Mouse (Mus musculus) E14TG2a.4 (cell line): Measurements from ENCODE around the gene Plppr3.

Experiments used
- H3K27me3 ChIP-seq: 2 replicates; pipeline ENCODE4 v1.6.1; 2014; ENCODE audit warnings: low read length, control low read depth; ENCODE audit not compliant: insufficient read depth
- H3K36me3 ChIP-seq: 2 replicates; pipeline ENCODE4 v1.6.1; 2014; ENCODE audit warnings: low read length, control low read depth; ENCODE audit not compliant: insufficient read depth
- H3K4me1 ChIP-seq: replicated peaks from 2 replicates; pipeline ENCODE4 v1.6.1; 2014; ENCODE audit warnings: low read depth, low read length, control low read depth
- H3K4me3 ChIP-seq: replicated peaks from 2 replicates; pipeline ENCODE4 v1.5.1; 2014; ENCODE audit warnings: mild to moderate bottlenecking, low read length
- H3K9me3 ChIP-seq: 2 replicates; pipeline ENCODE4 v1.6.1; 2014; ENCODE audit warnings: low read length, control low read depth
- CTCF ChIP-seq: conservative IDR thresholded peaks from 2 replicates; pipeline ENCODE4 v1.5.1; 2014; ENCODE audit warnings: low read length
- NANOG ChIP-seq: IDR thresholded peaks from 2 replicates; pipeline ENCODE4 v1.6.1; 2014; ENCODE audit warnings: borderline replicate concordance, low read length, mixed read lengths
- POU5F1 ChIP-seq: IDR thresholded peaks from 2 replicates; pipeline ENCODE4 v1.6.1; 2014; ENCODE audit warnings: low read length, borderline replicate concordance

Gene Plppr3

DNA sequence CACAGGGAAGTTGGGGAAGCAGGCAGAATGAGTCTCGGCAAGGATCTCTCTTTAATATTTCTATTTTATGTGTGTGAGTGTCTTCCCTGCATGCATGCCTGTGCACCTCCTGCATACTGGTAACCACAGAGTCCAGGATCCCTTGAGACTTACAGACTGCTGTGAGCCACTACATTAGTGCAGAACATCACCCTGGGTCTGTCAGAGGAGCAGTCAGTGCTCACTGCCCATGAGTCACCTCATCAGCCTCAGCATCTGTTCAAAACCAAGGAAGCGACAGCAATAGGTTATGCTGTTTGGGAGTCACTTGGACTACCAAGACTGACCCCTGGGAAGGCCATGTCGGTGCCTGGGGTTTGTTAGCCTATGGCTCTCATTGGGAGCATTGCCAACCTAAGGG lies 32.1 kb downstream of the Plppr3 start:
- H3K27me3 ChIP-seq = peaks cover 7% of the 10 kb centered on the region
- no peak overlapping the region for H3K4me3 ChIP-seq
- H3K9me3 ChIP-seq = no peaks in the 10 kb centered on the region
- no peaks in the 10 kb centered on the region for H3K36me3 ChIP-seq
- peaks cover 55% of the 10 kb centered on the region for H3K4me1 ChIP-seq
- TF ChIP-seq POU5F1 (no peak), NANOG (no peak), CTCF (no peak)

- Histone ChIP-seq H3K36me3 (no peaks in the 10 kb centered on the region), H3K4me1 (peaks cover 54% of the 10 kb centered on the region), H3K4me3 (peak overlapping the region; percentile 62), H3K27me3 (peaks cover 7% of the 10 kb centered on the region), H3K9me3 (no peaks in the 10 kb centered on the region)
- TF ChIP-seq NANOG = 0 out of 2 replicates have a peak, but pooled peaks have one; percentile 23
- no peak for TF ChIP-seq POU5F1
- TF ChIP-seq CTCF = no peak
Measured at GRCm38 (mm10) chr10:79840644-79841551, 33.5 kb downstream of the Plppr3 start.

GRCm38 (mm10) chr10:79840091-79840490 lies 34.3 kb downstream of the Plppr3 start:
- no peak for TF ChIP-seq POU5F1
- TF ChIP-seq CTCF = no peak
- no peak for TF ChIP-seq NANOG
- Histone ChIP-seq H3K4me3 (peak overlapping the region; percentile 62), H3K4me1 (peaks cover 51% of the 10 kb centered on the region)

GRCm38 (mm10) chr10:79838151-79838550 lies 36.3 kb downstream of the Plppr3 start:
- peaks cover 34% of the 10 kb centered on the region for H3K4me1 ChIP-seq
- peaks cover 7% of the 10 kb centered on the region for H3K27me3 ChIP-seq
- peaks cover 11% of the 10 kb centered on the region for H3K9me3 ChIP-seq
- H3K4me3 ChIP-seq = no peak overlapping the region
- TF ChIP-seq POU5F1 (no peak), NANOG (no peak), CTCF (no peak)
- no peaks in the 10 kb centered on the region for H3K36me3 ChIP-seq

More at GRCm38 (mm10) chr10:79840091-79840490, 34.3 kb downstream of the Plppr3 start:
- H3K27me3 ChIP-seq = peaks cover 7% of the 10 kb centered on the region
- H3K36me3 ChIP-seq = no peaks in the 10 kb centered on the region
- H3K9me3 ChIP-seq = no peaks in the 10 kb centered on the region

GRCm38 (mm10) chr10:79836918-79837317 lies 37.5 kb downstream of the Plppr3 start:
- no peak overlapping the region for H3K4me3 ChIP-seq
- TF ChIP-seq POU5F1 = no peak
- TF ChIP-seq NANOG = no peak
- TF ChIP-seq CTCF = peak; percentile 76
- no peaks in the 10 kb centered on the region for H3K36me3 ChIP-seq
- peaks cover 11% of the 10 kb centered on the region for H3K9me3 ChIP-seq
- H3K27me3 ChIP-seq = peaks cover 7% of the 10 kb centered on the region
- peaks cover 21% of the 10 kb centered on the region for H3K4me1 ChIP-seq

GRCm38 (mm10) chr10:79834769-79835398 lies 39.5 kb downstream of the Plppr3 start:
- Histone ChIP-seq H3K4me1 (peaks cover 9% of the 10 kb centered on the region), H3K9me3 (peaks cover 11% of the 10 kb centered on the region), H3K27me3 (peaks cover 12% of the 10 kb centered on the region), H3K36me3 (no peaks in the 10 kb centered on the region), H3K4me3 (no peak overlapping the region)
- TF ChIP-seq POU5F1 = no peak
- peak; percentile 88 for TF ChIP-seq CTCF

DNA sequence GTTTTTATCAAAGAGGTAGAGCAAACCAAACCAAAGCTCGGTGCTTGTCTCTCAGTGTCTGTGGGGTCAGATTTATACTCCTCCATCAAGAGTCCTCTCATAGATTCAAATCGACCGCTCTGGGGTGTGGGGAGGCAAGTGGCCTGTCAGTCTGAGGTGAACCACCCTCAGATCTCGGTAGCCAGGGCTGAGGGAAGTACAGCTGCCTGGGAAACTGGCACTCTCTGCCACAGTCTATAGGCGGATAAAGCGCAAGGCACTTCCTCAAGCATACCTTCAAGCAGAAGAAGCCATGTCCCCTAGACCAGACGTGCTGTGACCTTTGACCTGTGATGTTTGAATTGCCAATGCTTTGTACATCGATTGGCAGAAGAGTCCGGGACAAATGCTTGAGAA lies 41.6 kb downstream of the Plppr3 start:
- Histone ChIP-seq H3K9me3 (peaks cover 11% of the 10 kb centered on the region), H3K27me3 (peaks cover 7% of the 10 kb centered on the region), H3K36me3 (no peaks in the 10 kb centered on the region), H3K4me3 (no peak overlapping the region), H3K4me1 (peaks cover 12% of the 10 kb centered on the region)
- TF ChIP-seq NANOG (no peak), CTCF (no peak), POU5F1 (no peak)

DNA sequence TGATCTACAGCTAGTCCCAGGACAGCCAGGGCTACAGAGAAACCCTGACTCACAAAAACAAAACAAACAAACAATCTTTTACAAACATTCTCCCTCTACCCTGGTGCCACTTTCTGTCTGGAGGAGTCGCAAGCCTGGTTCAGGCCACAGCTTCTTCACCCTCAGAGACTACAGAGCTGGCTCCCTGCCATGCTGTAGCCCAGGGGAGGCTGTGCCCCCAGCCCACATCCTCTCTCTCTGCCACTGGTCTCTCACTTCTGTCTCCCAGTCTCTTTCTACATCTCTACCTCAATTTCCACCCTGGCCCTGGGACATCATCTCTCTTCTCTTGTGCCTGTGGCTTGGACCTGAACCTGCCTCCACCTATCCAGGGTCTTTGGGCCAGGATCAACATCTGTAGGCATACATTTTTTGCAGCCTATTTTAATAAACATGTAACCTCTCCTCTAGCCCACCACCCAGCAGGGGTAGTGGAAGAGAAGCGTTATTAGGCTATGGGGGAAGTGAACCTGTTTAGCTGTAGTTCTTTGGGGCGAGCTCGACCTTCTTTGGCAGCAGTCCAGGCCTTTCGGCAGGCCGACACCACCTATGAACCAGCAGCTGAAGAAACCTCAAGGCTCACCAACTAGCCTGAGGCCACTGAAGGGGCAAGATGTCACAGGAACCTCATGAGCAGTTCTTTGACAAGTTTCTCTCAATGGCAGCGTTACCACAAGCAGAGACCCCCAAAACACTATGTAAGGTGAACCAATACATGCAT lies 42.2 kb downstream of the Plppr3 start:
- H3K4me3 ChIP-seq = no peak overlapping the region
- H3K9me3 ChIP-seq = peaks cover 11% of the 10 kb centered on the region
- H3K36me3 ChIP-seq = no peaks in the 10 kb centered on the region
- no peak for TF ChIP-seq POU5F1
- H3K4me1 ChIP-seq = peaks cover 12% of the 10 kb centered on the region
- peaks cover 10% of the 10 kb centered on the region for H3K27me3 ChIP-seq
